Mouse (Mus musculus) MEL (cell line): ENCODE measurements around the gene Gm10320. TPM values are rescaled to one million over a fixed set of nuclear protein-coding genes. Genes with fewer than 3 reads are reported as not detected.

ENCODE experiments used
- DNase-seq: peaks from one replicate; pipeline ENCODE4 v3.0.0; 2011; ENCODE audit warnings: low read depth, low spot score
- H3K27ac ChIP-seq: 2 replicates; pipeline ENCODE4 v1.5.1; 2012; ENCODE audit warnings: low read depth, mild to moderate bottlenecking, control low read depth, low read length, moderate library complexity; ENCODE audit not compliant: control insufficient read depth
- H3K27me3 ChIP-seq, 2 experiments: fragments of 150-350 bp in 1 of 2; sonication (generic) in 1 of 2; 2 replicates each; pipeline ENCODE4 v1.6.1; 2012; ENCODE audit warnings: low read length in 2 of 2, mild to moderate bottlenecking in 2 of 2, improper control_type of control experiment in 1 of 2, moderate library complexity in 1 of 2; ENCODE audit not compliant: insufficient read depth in 2 of 2, control insufficient read depth in 1 of 2
- H3K36me3 ChIP-seq, 2 experiments: 2 replicates each; pipeline ENCODE4 v1.6.1; 2012 to 2014; ENCODE audit warnings: low read length in 2 of 2, improper control_type of control experiment in 1 of 2, inconsistent platforms in 1 of 2, mild to moderate bottlenecking in 1 of 2; ENCODE audit not compliant: insufficient read depth in 2 of 2, control insufficient read depth in 1 of 2
- H3K4me1 ChIP-seq, 2 experiments: fragments of 150-350 bp in 1 of 2; sonication (generic) in 1 of 2; 2 replicates each; pipeline ENCODE4 v1.6.1; 2012; ENCODE audit warnings: low read length in 2 of 2, improper control_type of control experiment in 1 of 2, mild to moderate bottlenecking in 1 of 2; ENCODE audit not compliant: insufficient read depth in 2 of 2, control insufficient read depth in 1 of 2
- H3K4me3 ChIP-seq, 2 experiments: fragments of 150-350 bp in 1 of 2; sonication (generic) in 1 of 2; 2 replicates each; pipeline ENCODE4 v1.5.1; 2012; ENCODE audit warnings: low read depth in 2 of 2, low read length in 2 of 2, mild to moderate bottlenecking in 2 of 2, moderate library complexity in 2 of 2, control low read depth in 1 of 2, improper control_type of control experiment in 1 of 2; ENCODE audit not compliant: control insufficient read depth in 1 of 2, insufficient read depth in 1 of 2
- H3K79me2 ChIP-seq: 2 replicates; pipeline ENCODE4 v1.6.1; 2012; ENCODE audit warnings: mild to moderate bottlenecking, low read length, moderate library complexity; ENCODE audit not compliant: control insufficient read depth, poor library complexity, insufficient read depth
- H3K9ac ChIP-seq: 2 replicates; pipeline ENCODE4 v1.6.1; 2012; ENCODE audit warnings: low read depth, mild to moderate bottlenecking, control low read depth, low read length, moderate library complexity; ENCODE audit not compliant: control insufficient read depth, poor library complexity, severe bottlenecking
- H3K9me3 ChIP-seq: fragments of 150-350 bp; sonication (generic); replicated peaks from 2 replicates; pipeline ENCODE4 v1.6.1; 2012; ENCODE audit warnings: mild to moderate bottlenecking, low read length, improper control_type of control experiment, moderate library complexity; ENCODE audit not compliant: insufficient read depth
- BHLHE40 ChIP-seq: IDR thresholded peaks from 2 replicates; pipeline ENCODE4 v1.6.1; 2012; ENCODE audit warnings: low read depth, mild to moderate bottlenecking, inconsistent platforms, low read length, improper control_type of control experiment, borderline replicate concordance
- CHD1 ChIP-seq: IDR thresholded peaks from 2 replicates; pipeline ENCODE4 v1.6.1; 2012; ENCODE audit warnings: low read depth, mild to moderate bottlenecking, inconsistent platforms, low read length, improper control_type of control experiment
- CHD2 ChIP-seq: IDR thresholded peaks from 2 replicates; pipeline ENCODE4 v1.6.1; 2011; ENCODE audit warnings: low read length, improper control_type of control experiment
- CTCF ChIP-seq, 3 experiments: IDR thresholded peaks in 2 of 3; conservative IDR thresholded peaks in 1 of 3; 2 replicates each; pipeline ENCODE4 v1.5.1; 2011 to 2012; ENCODE audit warnings: low read length in 3 of 3, low read depth in 2 of 3, mild to moderate bottlenecking in 2 of 3, improper control_type of control experiment in 1 of 3, inconsistent platforms in 1 of 3, mixed read lengths in 1 of 3, moderate library complexity in 1 of 3; ENCODE audit not compliant: control insufficient read depth in 1 of 3, insufficient read depth in 1 of 3, poor library complexity in 1 of 3, severe bottlenecking in 1 of 3
- ELF1 ChIP-seq: IDR thresholded peaks from 2 replicates; pipeline ENCODE4 v1.6.1; 2014; ENCODE audit warnings: low read depth, mild to moderate bottlenecking, inconsistent platforms, low read length, improper control_type of control experiment, moderate library complexity
- GABPA ChIP-seq: IDR thresholded peaks from 2 replicates; pipeline ENCODE4 v1.6.1; 2012; ENCODE audit warnings: low read depth, mild to moderate bottlenecking, inconsistent platforms, low read length, improper control_type of control experiment, moderate library complexity
- MXI1 ChIP-seq: IDR thresholded peaks from 2 replicates; pipeline ENCODE4 v1.6.1; 2011; ENCODE audit warnings: mild to moderate bottlenecking, low read depth, low read length, improper control_type of control experiment
- MYC ChIP-seq: IDR thresholded peaks from 2 replicates; pipeline ENCODE4 v1.6.1; 2011; ENCODE audit warnings: low read depth, mild to moderate bottlenecking, low read length, improper control_type of control experiment, moderate library complexity
- POLR2A ChIP-seq, 2 experiments: IDR thresholded peaks; 2 replicates each; pipeline ENCODE4 v1.6.1; 2011 to 2012; ENCODE audit warnings: low read length in 2 of 2, mild to moderate bottlenecking in 2 of 2, control low read depth in 1 of 2, improper control_type of control experiment in 1 of 2, low read depth in 1 of 2, moderate library complexity in 1 of 2; ENCODE audit not compliant: control insufficient read depth in 1 of 2, insufficient read depth in 1 of 2, poor library complexity in 1 of 2
- RCOR1 ChIP-seq: IDR thresholded peaks from 2 replicates; pipeline ENCODE4 v1.6.1; 2012; ENCODE audit warnings: low read depth, mild to moderate bottlenecking, inconsistent platforms, low read length, improper control_type of control experiment
- SIN3A ChIP-seq: IDR thresholded peaks from 2 replicates; pipeline ENCODE4 v1.6.1; 2012; ENCODE audit warnings: low read length, improper control_type of control experiment, inconsistent platforms
- SMC3 ChIP-seq: IDR thresholded peaks from 2 replicates; pipeline ENCODE4 v1.6.1; 2011; ENCODE audit warnings: low read depth, low read length, improper control_type of control experiment
- TAL1 ChIP-seq: IDR thresholded peaks from 2 replicates; pipeline ENCODE4 v1.6.1; 2012; ENCODE audit warnings: mild to moderate bottlenecking, inconsistent platforms, low read length, moderate library complexity, mixed read lengths
- TCF12 ChIP-seq: IDR thresholded peaks from 2 replicates; pipeline ENCODE4 v1.6.1; 2014; ENCODE audit warnings: low read depth, mild to moderate bottlenecking, inconsistent platforms, low read length, improper control_type of control experiment, moderate library complexity
- USF1 ChIP-seq: IDR thresholded peaks from 2 replicates; pipeline ENCODE4 v1.6.1; 2014; ENCODE audit warnings: low read depth, mild to moderate bottlenecking, inconsistent platforms, low read length, improper control_type of control experiment, moderate library complexity
- USF2 ChIP-seq, 2 experiments: IDR thresholded peaks; 2 replicates each; pipeline ENCODE4 v1.6.1; 2011 to 2012; ENCODE audit warnings: improper control_type of control experiment in 2 of 2, low read length in 2 of 2, borderline replicate concordance in 1 of 2, inconsistent platforms in 1 of 2, low read depth in 1 of 2, mild to moderate bottlenecking in 1 of 2; ENCODE audit not compliant: insufficient read depth in 1 of 2
- ZKSCAN1 ChIP-seq: IDR thresholded peaks from 2 replicates; pipeline ENCODE4 v1.6.1; 2012; ENCODE audit warnings: low read depth, mild to moderate bottlenecking, inconsistent platforms, low read length, improper control_type of control experiment, moderate library complexity
- ZMIZ1 ChIP-seq: IDR thresholded peaks from 2 replicates; pipeline ENCODE4 v1.6.1; 2012; ENCODE audit warnings: low read depth, mild to moderate bottlenecking, inconsistent platforms, low read length, improper control_type of control experiment, moderate library complexity
- polyA plus RNA-seq, 2 experiments: library from polyadenylated mRNA; stranded (reverse) in 1 of 2; unstranded in 1 of 2; fragments of >175 nt in 1 of 2; fragments of >200 nt in 1 of 2; gene quantifications; 2 replicates each; pipeline versions ENCODE4 v1.2.1 to v1.2.4; 2012; ENCODE audit warnings: low replicate concordance in 2 of 2, low read depth in 1 of 2; ENCODE audit not compliant: insufficient read length in 2 of 2, insufficient read depth in 1 of 2, missing spikeins in 1 of 2
- total RNA-seq: library from RNA; depleted of rRNA; stranded (reverse); fragments of 300-350 nt; gene quantifications from 2 replicates; pipeline ENCODE4 v1.2.3, GENCODE M21; 2012

The Gm10320 gene
- total and polyA plus RNA-seq, 3 experiments, result 0.29 to 10.5 TPM; not detected in 1

DNA sequence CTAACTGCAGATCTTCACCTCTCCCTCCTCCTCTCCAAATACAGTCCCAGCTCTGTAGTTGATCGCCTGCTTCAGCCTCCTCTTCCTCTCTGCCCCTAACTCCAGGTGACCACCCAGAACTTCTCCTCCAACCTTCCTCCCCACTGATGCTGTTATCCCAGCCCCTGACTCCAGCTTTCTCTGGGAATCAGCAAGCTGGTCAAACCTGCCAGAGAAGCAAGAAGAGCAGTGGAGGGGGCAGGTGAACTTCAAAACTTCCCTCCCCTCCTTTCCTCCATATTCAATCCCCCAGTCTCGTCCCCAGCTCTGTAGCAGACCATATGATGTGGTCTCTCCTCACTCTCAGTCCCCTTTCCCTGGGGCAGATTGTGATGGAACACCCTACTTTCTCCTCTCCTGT, 15.9 kb upstream of the Gm10320 start:
- Histone ChIP-seq H3K4me1 (no peaks in the 10 kb centered on the region), H3K27ac (no peak overlapping the region), H3K4me3 (no peak overlapping the region), H3K27me3 (no peaks in the 10 kb centered on the region), H3K79me2 (no peaks in the 10 kb centered on the region), H3K9ac (no peak overlapping the region), H3K9me3 (no peaks in the 10 kb centered on the region), H3K36me3 (no peaks in the 10 kb centered on the region)
- TF ChIP-seq USF1 (no peak), ZKSCAN1 (no peak), GABPA (no peak), CHD1 (no peak), ELF1 (no peak), CHD2 (no peak)
- DNase-seq, result no peak

- no peaks in the 10 kb centered on the region for H3K36me3 ChIP-seq
- no peaks in the 10 kb centered on the region for H3K79me2 ChIP-seq
- no peaks in the 10 kb centered on the region for H3K4me1 ChIP-seq
- TF ChIP-seq TAL1 (no peak), ZMIZ1 (no peak), SMC3 (no peak), RCOR1 (no peak), BHLHE40 (no peak), MYC (no peak), ZKSCAN1 (no peak), TCF12 (no peak), CTCF (IDR thresholded peaks at IDR 0.05 in 2 of 3, conservative IDR thresholded peaks at IDR 0.05 in 1 of 3; ENCODE audit: control insufficient read depth in 1 of 3, insufficient read depth in 1 of 3, low read depth in 2 of 3, low read length in 3 of 3, poor library complexity in 1 of 3, severe bottlenecking in 1 of 3) (no peak), USF2 (IDR thresholded peaks at IDR 0.05; ENCODE audit: borderline replicate concordance in 1 of 2, insufficient read depth in 1 of 2, low read depth in 1 of 2, low read length in 2 of 2) (no peak), POLR2A (IDR thresholded peaks at IDR 0.05; ENCODE audit: control insufficient read depth in 1 of 2, insufficient read depth in 1 of 2, low read depth in 1 of 2, low read length in 2 of 2, poor library complexity in 1 of 2) (no peak)
- no peaks in the 10 kb centered on the region for H3K27me3 ChIP-seq
- no peak overlapping the region for H3K9ac ChIP-seq
- no peaks in the 10 kb centered on the region for H3K9me3 ChIP-seq
- no peak overlapping the region for H3K4me3 ChIP-seq
- no peak for DNase-seq
- H3K27ac ChIP-seq, result no peak overlapping the region
These were observed 14.7 kb upstream of the Gm10320 start for GRCm38 (mm10) chr13:98506496-98506895.

GRCm38 (mm10) chr13:98505989-98506388, 14.2 kb upstream of the Gm10320 start:
- Histone ChIP-seq H3K9me3 (no peaks in the 10 kb centered on the region), H3K27me3 (no peaks in the 10 kb centered on the region), H3K4me1 (no peaks in the 10 kb centered on the region), H3K27ac (no peak overlapping the region), H3K4me3 (no peak overlapping the region), H3K36me3 (no peaks in the 10 kb centered on the region), H3K79me2 (no peaks in the 10 kb centered on the region), H3K9ac (no peak overlapping the region)
- TF ChIP-seq CTCF (IDR thresholded peaks at IDR 0.05 in 2 of 3, conservative IDR thresholded peaks at IDR 0.05 in 1 of 3; ENCODE audit: control insufficient read depth in 1 of 3, insufficient read depth in 1 of 3, low read depth in 2 of 3, low read length in 3 of 3, poor library complexity in 1 of 3, severe bottlenecking in 1 of 3) (no peak), POLR2A (IDR thresholded peaks at IDR 0.05; ENCODE audit: control insufficient read depth in 1 of 2, insufficient read depth in 1 of 2, low read depth in 1 of 2, low read length in 2 of 2, poor library complexity in 1 of 2) (no peak), MXI1 (no peak), SIN3A (no peak)
- DNase-seq, result no peak
